Mouse (Mus musculus) v-Abl transformed pro-B cells (cell line): ENCODE measurements at regions not wholly inside any gene's neighbourhood (a gene's known extent, or its start where the extent isn't known, plus 50 kb on each side); places are given as distances from the start of the nearest gene placed in this dataset.

Source experiments
- in situ Hi-C, 2 experiments: fragments of 400-800 bp; cut with MboI; formaldehyde crosslinking; loops; one replicate each; pipeline ENCODE4 v1.15.1; 2025; ENCODE audit not compliant: unreplicated experiment in 2 of 2

DNA sequence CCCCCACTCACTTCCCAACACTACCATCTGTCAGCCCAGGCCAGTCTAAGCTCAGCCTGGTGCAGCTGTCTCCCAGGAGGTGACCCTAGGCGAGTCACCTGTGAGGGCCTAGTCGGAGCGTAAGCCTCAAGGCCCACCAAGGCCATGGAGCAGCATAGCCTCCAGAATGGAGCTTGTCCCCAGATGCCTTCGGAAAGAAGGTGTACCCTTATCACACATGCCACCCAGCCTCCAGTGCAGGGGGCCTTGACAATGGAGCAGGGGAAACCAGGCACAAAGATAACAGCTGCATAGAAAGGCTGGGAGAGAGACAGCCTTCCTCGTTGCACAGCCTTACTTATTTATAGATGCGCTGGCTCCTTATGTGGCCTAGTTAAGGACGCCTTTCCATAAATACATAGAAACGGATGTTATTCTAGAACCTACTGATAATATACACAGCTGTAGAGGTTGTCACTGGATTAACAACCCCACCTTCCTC, 145.0 kb upstream of the Cpeb2 start:
- in situ Hi-C loops, result no loop called here

DNA sequence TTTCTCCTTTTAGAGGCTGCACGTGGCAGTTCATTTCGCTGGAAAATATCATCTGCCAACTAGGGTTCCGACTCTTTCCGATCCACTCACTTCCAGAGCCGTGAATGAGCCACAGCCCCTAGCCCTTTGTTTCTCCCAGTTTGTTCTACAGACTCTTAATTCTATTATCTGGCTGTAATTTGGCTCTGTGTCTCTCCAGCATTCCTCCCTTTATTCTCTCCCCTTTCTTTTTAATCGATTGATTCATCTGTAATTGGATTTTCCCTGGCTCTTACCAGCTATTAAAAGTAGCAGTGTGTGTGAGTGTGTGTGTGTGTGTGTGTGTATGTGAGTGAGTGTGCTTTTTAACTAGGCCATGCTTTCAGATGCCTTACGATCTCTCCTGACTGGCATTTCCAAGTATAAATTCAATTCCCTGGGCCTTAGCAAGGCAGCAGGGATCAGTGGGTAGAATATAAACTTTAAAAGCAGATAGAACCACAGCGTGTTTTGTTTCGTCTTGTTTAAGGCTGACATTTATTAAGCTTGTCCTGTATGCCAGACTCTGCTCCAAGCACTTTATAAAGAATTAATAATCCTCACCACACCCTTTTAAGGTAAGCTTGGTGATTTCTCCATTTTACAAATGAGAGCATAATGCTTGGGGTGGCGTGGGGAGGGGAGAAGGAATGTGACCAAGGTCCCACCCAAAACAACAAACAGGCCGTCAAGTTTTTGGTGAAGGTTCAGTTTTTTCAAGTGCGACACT, 144.1 kb upstream of the Cpeb2 start:
- in situ Hi-C loops, result no loop called here

DNA sequence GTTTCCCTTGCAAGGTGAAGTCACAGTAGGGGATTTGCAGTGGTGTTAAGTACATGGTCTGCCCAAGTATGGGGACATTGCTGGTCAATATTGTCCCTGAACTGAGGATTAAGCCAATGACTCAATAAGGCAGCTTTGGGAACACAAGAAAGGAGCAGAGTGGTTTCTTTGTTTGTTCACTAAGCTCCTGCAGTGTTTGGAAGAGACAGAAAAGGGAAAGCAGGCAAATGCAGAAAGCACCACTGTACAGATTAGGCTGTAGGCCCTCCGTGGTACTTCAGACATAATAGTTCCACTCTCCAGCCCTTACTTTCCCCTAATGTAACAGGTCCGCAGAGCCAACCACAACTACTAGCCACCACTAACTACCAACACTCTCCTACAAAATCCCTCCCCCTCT, 143.5 kb upstream of the Cpeb2 start:
- in situ Hi-C loops, result no loop called here

DNA sequence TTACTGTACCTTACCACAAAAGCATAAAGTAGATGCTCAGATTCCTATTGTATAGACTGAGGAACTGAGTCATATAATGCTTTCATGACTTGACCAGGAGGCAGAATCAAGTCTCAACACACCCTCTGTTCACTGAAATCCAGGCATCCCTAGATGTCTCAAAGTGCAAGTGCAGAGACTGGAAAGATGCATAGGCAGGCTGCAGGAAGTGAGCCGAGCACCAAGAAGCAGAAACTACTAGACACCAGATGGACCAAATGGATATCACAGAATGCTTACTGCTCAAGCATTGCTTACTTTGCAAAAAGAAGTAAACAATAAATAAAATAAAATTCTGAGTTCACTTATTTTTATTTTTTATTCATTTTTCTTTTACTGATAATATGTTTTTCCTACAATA, 143.0 kb upstream of the Cpeb2 start:
- in situ Hi-C loops, result loop anchor here in 1 of 2 experiments (5.0 kb wide), 1 partner anchor 48 kb away; no protein-coding TSS in a partner anchor

DNA sequence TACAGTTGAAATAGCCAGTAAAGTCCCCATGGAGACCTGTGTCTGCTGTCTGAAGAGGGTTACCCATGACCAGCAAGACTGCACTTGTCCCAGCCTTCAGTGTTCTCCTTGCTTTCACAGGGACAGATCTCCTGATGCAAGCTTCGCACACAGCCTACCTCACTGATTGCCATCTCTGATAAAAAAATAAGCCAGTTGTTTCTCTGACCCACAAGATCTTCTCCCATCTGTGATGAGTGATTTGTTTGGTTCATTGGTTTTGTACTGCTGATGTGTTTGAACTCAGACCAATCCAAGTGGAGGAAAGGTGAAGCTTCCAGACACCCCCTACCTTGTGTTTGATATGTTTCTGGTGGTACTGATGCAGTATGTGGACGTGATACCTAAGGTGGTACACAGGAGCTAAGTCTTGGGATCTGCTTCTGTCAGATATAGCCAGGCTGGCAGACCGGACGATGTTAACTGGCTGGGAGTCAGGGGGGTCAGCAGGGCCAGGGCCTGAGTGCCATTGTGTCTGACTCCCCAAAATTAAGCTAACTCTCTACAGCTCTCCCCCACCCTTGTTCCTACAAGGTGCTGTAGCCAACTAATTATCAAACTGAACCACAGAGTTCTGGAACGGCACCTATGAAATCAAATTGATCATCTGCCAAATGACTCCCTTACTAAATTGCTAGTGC, 139.2 kb upstream of the Cpeb2 start:
- in situ Hi-C loops, result loop anchor here in 1 of 2 experiments (5.0 kb wide), 1 partner anchor 51 kb away; no protein-coding TSS in a partner anchor

DNA sequence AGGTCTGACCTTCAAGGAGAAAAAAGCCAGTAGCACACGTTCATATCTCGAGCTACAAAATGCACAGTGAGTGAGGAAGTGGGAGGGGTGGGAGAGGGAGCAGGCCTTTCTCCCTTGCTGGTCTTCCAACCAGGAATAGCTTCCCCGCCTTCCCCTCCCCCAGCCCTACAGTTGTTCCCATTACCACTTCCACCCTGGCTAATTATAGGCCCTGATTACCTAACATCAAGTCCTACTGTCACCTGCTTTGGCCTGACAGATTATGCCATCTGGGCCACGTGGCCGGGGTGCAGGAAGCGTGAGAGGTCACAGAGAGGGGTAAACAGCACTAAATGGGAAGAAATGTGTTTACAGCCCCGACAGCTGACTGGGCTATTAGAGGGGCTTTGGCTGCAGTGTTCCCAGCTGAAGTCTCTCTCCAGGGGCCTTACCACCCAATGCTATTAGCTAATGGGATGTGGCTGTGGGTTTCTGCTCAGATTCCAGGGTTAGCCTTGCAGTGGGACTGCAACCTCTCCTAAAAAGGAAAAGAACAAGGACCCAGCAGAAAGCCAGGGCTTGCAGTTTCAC, 138.6 kb upstream of the Cpeb2 start:
- in situ Hi-C loops, result loop anchor here in 1 of 2 experiments (5.0 kb wide), 1 partner anchor 52 kb away; no protein-coding TSS in a partner anchor

DNA sequence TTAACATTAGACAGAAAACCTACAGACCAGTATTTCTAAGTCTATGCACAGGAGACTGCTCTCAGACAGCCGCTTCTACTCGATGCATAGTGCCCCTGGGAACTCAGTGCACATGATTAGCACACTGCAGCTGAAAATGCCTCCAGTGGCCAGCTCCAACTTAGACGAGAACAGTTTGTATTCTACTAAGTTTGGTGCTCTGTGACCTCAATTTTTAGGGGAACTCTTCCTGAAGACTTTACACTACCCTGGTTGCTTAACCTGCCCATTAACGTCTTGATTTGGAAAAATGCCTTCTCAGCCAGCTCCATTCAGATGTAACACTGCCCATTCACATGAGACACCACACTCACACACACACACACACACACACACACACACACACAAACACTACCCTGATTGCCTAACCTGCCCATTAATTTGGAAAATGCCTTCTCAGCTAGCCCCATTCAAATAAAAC, 130.9 kb upstream of the Cpeb2 start:
- in situ Hi-C loops, result no loop called here

DNA sequence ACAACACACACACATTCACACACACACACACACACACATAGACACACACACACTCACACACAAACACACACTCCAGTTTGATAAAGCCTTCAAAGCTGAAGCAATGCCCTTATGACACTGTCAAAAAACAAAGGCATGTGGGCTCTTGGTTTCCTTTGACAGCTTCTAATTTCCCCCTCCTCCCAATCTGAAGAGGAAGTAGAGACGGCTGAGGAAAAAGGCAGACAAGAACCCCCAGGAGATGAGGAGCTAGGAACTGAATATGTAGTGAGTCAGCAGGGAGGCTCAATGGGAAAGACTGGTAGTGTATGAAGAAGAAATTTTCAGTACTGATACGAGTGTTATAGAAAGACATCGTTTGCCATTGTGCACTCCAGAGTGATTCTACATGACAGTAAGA, 130.4 kb upstream of the Cpeb2 start:
- in situ Hi-C loops, result no loop called here

DNA sequence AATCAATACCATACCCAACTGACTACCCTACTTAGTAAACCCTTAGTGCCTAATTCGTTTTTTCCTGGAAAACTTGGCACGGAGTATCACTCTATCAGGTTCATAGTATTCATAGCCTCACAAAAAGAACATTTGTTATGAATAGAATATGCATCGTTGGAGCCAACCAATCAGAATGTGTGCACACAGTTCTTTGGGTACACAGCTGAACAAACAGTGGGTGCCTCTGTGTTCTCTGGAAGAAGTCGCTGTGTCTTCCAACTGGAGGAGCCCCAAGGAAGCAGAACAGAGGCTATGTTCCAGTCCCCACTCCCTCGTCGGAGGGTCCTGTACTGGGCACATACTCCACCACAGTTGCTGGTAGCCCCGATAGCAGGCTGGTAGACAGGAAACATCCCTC, 129.2 kb upstream of the Cpeb2 start:
- in situ Hi-C loops, result no loop called here

DNA sequence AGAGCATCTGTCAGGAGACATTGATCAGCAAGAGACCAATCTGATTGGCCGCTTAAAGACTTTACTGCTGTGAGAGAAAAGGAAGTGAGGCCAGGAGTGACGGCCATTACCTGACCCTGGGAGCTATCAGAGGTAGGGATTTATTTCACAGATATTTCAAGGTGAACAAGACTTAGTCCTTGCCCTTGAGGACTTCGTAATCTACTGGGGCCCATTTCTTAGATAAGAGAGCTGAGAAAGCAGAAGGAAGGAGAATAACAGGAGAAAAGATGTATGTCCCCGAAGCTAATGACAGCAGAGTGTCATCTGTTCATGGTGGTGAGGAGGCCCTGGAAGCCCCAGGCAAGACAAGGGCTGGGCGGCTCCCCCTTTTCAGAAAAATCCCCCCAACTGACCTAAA, 127.4 kb upstream of the Cpeb2 start:
- in situ Hi-C loops, result no loop called here

DNA sequence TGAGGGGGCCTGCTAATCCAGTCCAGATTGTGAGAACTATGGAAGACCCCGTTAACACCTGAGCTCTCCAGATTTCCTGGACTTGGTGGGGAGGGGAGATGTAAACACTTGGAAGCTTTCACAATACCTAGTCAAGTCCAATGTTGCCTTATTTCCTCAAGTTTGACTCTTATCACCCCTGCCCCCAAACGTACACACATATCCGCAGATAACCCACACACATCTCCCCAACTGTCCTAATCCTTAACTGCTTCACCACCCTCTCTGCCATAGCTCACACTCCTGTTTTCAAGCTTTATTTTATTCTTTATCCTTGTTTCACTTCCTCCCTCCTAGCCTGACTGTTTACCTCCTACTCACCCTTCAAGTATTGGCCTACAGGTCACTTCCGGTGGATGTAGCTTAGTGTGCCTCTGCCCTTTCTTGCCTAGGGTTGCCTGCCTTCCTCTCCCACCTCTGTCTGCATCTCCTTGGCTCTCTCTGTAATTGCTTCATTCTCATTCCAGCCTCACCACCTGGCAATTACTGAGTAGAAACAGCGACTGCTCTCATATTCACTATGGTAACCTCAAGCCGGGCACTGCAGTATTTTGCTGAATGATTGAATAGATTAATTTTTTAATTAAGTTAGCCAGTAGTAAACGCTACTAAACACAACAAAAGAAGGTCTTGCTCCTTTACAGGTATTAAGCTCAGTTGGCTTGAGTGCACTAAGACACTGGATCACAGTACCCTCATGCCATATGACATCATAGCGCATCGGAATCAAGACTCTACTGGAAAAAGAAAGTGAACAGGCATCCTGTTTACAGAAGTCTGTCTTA, 125.3 kb upstream of the Cpeb2 start:
- in situ Hi-C loops, result no loop called here

DNA sequence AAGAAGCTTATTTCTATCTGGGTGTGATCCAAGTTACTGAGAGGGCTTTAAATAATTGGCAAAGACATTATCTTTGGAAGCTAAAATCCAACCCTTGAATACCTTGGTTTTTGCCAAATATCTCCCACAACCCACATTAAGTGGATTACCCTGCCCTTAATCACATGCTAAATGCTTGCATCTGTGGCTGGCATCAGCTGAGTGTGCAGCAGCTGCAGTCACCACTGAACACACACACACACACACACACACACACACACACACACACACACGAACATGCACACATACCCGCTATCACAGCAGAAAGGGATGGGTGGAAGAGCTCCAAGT, 124.7 kb upstream of the Cpeb2 start:
- in situ Hi-C loops, result no loop called here

DNA sequence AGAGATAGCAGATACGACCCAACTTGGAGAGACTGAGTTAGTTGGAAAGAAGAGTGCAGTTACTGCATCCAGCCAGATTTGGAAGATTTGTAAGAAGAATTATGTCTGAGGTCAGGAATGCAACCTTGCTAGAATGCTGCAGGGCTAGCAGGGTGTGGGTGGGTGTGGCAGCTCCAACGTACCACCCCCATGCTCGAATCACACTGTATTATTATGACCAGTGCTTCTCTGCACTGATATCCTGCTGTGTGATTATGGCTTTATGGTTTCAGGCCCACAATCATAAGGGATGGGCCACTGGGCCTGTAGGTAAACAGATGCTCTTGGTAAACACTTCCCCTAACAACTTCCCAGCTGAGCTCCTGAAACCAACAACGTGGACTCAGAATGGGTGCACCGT, 122.8 kb upstream of the Cpeb2 start:
- in situ Hi-C loops, result no loop called here

DNA sequence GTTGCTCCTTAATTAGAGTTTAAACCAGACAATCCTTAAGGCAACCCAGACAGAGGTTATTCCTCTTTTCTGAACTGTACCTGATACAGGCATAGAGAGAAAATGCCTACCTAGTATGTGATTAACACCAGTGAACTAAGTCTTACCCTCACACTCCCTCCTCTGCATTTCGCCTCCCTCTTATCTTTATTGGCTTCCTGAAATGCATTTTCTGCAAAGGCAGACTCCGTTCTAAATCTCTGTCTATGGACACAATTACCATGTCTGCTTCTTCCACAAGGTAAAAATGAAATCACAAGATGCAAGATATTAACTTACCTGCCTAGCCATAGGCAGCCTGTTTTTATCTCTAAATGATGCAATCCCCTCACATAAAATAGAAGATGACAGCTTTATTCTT, 121.2 kb upstream of the Cpeb2 start:
- in situ Hi-C loops, result no loop called here

DNA sequence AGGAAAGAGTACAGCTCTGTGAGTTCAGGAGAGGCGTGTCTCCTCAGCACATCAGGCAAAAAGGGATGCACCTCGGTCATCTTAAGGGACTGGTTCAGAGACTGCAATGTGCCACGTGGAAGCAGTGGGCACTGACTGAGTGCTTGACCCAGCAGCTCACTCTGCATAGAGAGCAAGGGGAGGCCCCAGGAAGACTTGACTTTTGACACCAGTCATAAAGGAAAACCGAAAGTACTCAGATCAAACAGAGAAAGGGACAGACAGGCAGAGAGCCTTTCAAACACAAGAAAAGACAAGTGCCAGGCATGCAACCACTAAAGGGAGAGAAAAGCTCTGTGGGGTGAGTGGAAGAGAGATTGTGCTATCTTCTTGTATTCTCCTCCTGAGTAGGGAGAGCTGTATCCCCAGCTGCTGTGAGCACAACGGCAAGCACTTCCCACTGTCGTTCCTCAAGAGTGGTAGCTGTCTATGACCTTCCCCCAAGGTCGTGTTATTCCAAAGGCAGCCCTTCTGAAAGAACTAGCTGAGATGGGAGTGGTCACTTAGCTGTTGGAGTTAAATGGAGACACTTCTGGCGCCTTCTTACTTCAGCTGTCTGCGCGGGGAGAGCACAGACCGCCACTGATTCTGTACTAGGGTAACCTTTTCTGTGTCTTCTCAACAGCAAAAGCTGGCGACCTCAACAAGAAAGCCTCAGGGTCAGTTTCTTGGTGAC, 119.4 kb upstream of the Cpeb2 start:
- in situ Hi-C loops, result no loop called here

DNA sequence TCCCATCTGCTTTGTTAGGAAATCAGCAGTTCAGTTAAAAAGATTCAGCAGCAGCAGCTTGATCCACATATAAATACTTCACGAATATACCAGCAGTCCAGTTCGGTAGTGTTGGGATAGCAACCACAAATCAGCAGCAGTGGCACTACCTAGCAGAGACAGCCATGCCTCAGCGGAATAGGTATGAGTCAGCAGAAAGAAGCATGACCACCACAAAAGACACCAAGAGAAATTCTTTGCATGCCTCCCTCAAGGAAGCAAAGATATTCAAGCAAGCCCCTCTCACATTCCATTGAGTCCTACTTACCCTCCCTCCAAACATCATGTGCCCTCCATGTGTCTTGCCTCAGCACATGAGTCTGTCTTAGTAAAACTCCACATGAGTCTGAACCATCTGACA, 117.5 kb upstream of the Cpeb2 start:
- in situ Hi-C loops, result no loop called here

DNA sequence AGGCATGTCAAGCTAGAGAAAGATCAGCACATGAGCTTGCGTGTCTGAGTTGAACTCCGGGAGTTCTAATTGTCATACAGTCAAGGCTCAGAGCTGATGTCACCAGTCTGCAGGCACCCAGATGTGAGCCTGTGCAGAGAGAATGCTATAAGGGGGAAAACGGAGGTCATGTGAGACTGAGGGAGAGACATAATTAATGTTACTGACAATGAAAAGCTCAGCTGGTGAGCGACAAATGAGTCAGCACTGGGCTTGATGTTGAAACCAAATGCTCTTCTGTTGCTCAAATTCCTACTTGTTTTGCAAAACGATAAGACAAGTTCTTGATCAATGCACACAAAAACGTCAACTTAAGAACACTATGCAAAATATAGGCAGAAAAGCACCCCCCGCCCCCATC, 116.1 kb upstream of the Cpeb2 start:
- in situ Hi-C loops, result no loop called here

DNA sequence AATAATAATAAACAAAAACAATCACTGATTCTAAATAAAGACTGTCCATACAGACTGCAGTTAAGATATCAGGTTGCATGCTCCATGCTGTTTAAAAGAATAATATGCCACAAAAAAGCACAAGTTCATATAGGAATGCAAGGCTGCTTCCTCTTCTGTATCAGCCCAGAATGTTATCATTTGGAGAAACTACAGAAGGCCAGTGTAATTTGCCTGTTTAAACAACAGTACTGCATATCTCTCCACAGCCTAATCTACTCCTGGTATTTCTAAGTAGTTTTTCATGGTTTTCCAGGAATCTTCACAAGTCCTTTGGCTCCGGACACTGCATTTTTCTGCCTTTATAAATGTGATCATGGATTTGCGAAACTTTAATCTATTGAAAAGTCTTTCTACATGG, 111.9 kb upstream of the Cpeb2 start:
- in situ Hi-C loops, result no loop called here

DNA sequence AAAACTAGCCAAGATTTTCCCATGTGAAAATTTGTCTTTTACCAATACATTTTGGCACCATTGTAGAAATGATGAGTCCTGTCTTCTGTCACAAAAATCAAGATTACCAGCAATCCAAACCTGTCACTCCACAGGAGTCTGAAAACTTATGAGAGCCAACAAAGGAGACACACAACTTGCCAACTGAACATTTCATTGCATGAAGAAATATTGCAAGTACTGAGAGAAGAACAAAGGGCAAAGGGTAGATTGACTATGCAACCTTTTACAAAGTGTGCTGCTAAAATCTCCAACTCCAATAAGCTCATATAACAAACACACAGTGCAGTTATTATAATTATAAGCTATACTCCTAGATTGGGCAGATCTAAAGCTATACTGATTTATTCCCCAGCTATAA, 108.7 kb upstream of the Cpeb2 start:
- in situ Hi-C loops, result no loop called here

DNA sequence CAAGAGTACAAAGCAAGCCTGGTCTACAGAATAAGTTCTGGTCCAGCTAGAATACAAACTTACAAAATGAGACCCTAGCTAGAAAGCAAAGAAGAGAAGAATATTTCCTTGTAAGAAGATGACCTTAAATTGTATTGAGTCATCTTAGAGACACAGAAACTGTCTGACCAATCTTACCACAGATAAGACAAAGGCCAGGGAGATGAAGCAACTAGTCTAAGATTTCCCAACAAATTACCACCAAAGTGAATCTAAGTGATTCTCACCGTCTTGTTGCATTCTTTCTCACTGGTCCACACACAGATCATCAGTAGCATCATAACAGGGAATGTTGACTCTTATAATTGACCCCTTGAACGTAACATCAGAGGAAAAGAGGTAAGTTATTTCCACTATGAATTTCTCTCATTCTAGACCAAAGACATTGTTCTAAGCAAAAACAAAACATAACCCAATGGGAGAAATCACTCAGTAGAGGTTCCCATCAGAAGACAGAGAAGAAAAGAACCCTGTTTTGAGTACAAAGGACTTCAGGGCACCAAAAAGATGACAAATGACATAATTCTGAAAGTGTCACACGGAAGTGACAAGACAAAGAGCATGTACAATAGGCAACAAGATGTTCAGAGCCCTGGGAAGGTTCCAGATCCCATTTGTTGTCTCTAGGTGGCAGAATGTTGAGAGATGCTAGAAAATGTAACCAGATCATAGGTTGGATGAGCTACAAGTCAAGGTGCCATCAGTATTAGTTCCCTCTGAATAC, 107.0 kb upstream of the Cpeb2 start:
- in situ Hi-C loops, result no loop called here
